Mouse (Mus musculus) left cerebral cortex, adult 2 months (tissue): Measurements from ENCODE around the gene Dnmt1. TPM values are rescaled to one million over a fixed set of nuclear protein-coding genes. Genes with fewer than 3 reads are reported as not detected.

Experiments
- DNase-seq, 2 experiments: peaks; one replicate each; pipeline ENCODE4 v3.0.0; 2021 to 2022; ENCODE audit warnings: low spot score in 2 of 2, mixed read lengths in 1 of 2; ENCODE audit errors: extremely low spot score in 1 of 2
- H3K27ac ChIP-seq: fragments of 200-600 bp; 2 replicates; pipeline ENCODE4 v1.8.1; 2022
- H3K4me3 ChIP-seq: fragments of 200-600 bp; 2 replicates; pipeline ENCODE4 v1.8.1; 2022
- CTCF ChIP-seq: fragments of 200-600 bp; IDR thresholded peaks from 2 replicates; pipeline ENCODE4 v1.8.1; 2022; ENCODE audit warnings: antibody characterized with exemption, mild to moderate bottlenecking, moderate library complexity
- intact Hi-C: fragments of 180-260 bp; cut with DNase I; formaldehyde crosslinking; loops from one replicate; pipeline ENCODE4 v1.15.1; 2025
- microRNA-seq, 2 experiments: library from miRNA; unstranded; fragments of <30 nt; microRNA quantifications; one replicate each; pipeline ENCODE4 v1.2.0; 2021
- total RNA-seq, 2 experiments: library from RNA; stranded (reverse); gene quantifications; 2 replicates each; pipeline ENCODE4 v1.2.3; 2021

Gene Dnmt1
- total RNA-seq, 2 experiments from 2014 or later: 44.5 to 44.6 TPM

- no peak overlapping the region for H3K4me3 ChIP-seq
- intact Hi-C loops: no loop called here
- no peak for DNase-seq
- TF ChIP-seq CTCF: no peak
- H3K27ac ChIP-seq: no peak overlapping the region
Observed at GRCm38 (mm10) chr9:20876318-20877117, 83.2 kb downstream of the Dnmt1 start.

DNA sequence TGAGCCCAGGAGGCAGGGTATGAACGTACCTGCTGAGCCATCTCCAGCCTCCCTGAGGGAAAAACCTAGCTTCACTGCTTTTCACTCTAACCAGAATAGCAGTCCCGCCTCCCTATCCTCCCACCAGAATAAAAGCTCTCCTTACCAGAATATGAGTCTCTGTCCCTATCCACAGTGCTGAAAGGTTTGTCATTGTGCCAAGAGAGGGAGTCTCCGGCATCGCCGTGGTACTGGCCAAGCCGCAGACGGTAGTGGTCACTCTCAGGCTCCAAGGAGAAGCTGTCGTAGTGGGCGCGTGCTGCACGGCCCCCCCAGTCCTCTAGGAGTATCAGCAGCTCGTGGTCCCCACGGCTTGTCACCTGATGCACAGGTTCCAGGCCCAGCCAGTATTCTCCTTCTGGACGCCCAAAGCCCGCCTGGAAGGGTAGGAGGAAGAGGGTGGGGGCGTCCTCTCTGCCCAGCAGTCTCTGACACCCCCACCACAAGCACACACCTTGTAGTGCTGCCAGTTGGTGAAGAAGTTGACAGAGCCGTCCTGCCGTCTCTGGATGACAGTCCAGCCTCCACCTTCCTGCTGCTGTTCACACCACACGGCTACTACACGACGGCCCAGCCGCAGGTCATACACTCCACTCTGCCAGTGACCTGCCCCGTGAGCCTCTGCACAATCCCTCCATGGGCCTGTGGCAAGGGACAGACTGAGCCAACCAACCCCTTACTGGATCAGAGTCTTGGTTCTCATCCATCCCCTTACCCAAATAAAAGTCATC, 84.5 kb downstream of the Dnmt1 start:
- intact Hi-C loops: no loop called here
- Histone ChIP-seq H3K4me3 (no peak overlapping the region), H3K27ac (peak overlapping the region; percentile 72)
- peak in 1 of 2 experiments; percentile 44 for DNase-seq
- no peak for TF ChIP-seq CTCF

- no peak for DNase-seq
- intact Hi-C loops: no loop called here
Observed at GRCm38 (mm10) chr9:20873521-20873920, 86.2 kb downstream of the Dnmt1 start.

GRCm38 (mm10) chr9:20872991-20873390, 86.7 kb downstream of the Dnmt1 start:
- peak in 1 of 2 experiments; percentile 10 for DNase-seq
- intact Hi-C loops: no loop called here
- Histone ChIP-seq H3K27ac (no peak overlapping the region), H3K4me3 (no peak overlapping the region)
- no peak for TF ChIP-seq CTCF

More at GRCm38 (mm10) chr9:20873521-20873920, 86.2 kb downstream of the Dnmt1 start:
- no peak overlapping the region for H3K4me3 ChIP-seq
- TF ChIP-seq CTCF: no peak
- no peak overlapping the region for H3K27ac ChIP-seq

DNA sequence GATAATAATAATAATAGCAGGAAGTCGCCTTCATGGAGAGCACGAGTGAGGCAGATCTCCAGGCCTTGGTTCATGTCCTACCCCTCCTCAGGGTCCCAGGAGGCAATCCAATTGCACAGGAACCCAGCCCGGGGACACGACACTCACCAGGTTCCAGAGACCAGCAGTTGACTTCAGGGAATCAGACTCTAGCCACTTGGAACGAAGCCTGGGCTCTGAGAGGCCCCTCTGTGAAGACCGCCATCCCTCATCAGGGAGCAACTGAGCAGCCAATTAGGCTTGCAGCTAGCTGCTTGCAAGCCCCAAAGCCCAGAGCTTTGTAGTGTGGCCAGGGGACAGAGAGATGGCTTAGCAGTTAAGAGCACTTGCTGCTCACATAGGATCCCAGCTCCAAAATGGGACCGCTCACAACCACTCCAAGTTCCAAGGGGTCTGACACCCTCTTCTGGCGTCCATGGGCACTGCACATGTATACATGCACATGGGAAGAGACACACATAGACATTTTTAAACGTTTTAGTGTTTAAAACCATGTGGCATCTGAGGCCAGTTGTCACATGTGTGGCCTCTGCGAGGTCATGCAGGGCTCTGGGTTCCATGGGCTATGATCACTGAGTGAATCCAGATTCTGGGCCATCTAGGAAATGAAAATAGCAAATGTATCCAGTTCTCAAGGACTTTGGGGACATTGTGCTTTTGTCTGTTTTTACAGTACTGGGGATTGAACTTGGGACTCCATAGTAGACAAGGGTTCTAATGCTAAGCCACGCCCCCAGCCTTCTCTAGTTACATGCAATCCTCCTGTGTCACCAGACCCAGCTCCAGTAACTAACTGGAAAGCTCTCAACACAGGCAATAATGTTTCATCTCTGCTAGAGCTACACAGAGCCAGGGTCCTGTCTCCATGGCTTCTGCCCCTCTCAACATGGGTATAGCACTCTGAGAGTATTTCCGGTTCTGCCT, 89.2 kb downstream of the Dnmt1 start:
- no peak overlapping the region for H3K27ac ChIP-seq
- no peak for DNase-seq
- intact Hi-C loops: no loop called here
- no peak overlapping the region for H3K4me3 ChIP-seq
- peak; percentile 27 for TF ChIP-seq CTCF

- intact Hi-C loops: no loop called here
- no peak for TF ChIP-seq CTCF
- DNase-seq: no peak
- Histone ChIP-seq H3K4me3 (peak overlapping the region; percentile 61), H3K27ac (peak overlapping the region; percentile 90; the same call in 1 of the 2 replicates)
Observed at GRCm38 (mm10) chr9:20869246-20869645, 90.4 kb downstream of the Dnmt1 start.

GRCm38 (mm10) chr9:20868448-20869001, 91.2 kb downstream of the Dnmt1 start, which contains the start of gene A230050P20Rik:
Gene A230050P20Rik, plus strand, starts transcription at chr9:20868642.
- TF ChIP-seq CTCF: no peak
- peak within 1 kb of the TSS; percentile 61 for H3K4me3 ChIP-seq
- intact Hi-C loops: no loop called here
- peak within 1 kb of the TSS; percentile 90 for H3K27ac ChIP-seq
- DNase-seq: peak; percentile 78 to 82

DNA sequence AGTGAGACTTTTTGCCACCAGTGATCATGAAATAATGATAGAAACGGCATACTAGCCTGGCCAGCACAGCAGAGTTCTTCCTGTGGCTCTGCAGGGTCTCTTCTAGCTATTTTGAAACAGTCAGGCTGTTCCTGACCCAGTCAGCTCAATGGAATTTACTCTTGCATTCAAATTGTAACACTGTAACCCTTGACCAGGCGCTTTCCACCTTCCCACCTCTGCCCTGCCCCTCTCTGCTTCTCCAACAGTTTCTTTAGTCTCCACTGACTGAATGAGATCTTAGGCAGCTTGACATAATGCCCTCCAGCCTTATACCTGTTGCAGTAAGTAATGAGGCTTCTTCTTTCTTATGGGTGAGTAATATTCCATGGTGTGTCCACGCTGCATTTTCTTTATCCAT, 92.8 kb downstream of the Dnmt1 start:
- no peak for TF ChIP-seq CTCF
- intact Hi-C loops: no loop called here
- DNase-seq: no peak
- Histone ChIP-seq H3K4me3 (no peak overlapping the region), H3K27ac (no peak overlapping the region)

DNA sequence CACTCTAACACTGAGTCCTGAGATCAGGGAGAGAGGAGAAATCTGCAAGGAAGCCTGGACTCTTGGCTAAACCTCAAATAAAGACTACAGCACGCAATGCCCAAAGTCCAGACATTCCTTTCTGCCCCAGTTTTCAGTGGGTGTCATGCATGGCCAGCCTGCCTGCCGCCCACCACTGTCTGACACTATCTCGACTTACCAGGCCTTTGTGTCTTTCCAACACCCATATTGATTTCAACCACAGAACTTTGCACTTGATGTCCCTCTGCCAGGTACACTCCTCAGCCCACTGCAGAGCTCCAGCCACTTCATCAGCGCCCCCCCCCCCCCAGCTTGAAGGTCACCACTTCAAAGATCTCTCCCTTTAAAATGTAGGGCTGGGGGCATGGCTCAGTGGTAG, 97.5 kb downstream of the Dnmt1 start:
- DNase-seq: no peak
- H3K27ac ChIP-seq: no peak overlapping the region
- intact Hi-C loops: no loop called here
- TF ChIP-seq CTCF: no peak
- H3K4me3 ChIP-seq: no peak overlapping the region

DNA sequence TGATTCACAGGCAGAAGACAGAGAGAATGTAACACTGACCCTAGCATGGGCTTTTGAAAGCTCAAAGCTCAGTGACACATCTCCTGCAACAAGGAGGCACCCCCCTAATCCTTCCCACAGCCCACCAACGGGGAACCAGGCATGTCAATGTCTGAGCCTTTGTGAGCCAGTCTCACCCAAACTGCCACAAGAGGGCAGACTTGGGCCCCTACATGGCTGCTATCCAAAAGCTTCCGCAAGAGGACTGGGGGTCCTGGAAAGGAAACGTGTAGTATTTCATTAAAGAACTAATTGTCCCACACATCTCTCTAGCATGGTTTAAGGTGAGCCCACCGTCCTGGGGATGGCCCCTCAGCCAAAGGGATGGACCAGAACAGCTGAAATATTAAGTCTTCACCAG, 97.9 kb downstream of the Dnmt1 start:
- no peak for DNase-seq
- no peak overlapping the region for H3K27ac ChIP-seq
- TF ChIP-seq CTCF: peak; percentile 66
- H3K4me3 ChIP-seq: no peak overlapping the region
- intact Hi-C loops: no loop called here

GRCm38 (mm10) chr9:20859926-20860325, 99.8 kb downstream of the Dnmt1 start:
- DNase-seq: no peak
- no peak overlapping the region for H3K4me3 ChIP-seq
- intact Hi-C loops: no loop called here
- TF ChIP-seq CTCF: no peak; the same call in 1 of the 2 replicates
- no peak overlapping the region for H3K27ac ChIP-seq

Small RNA genes lying within 50 kb of the gene (microRNA-seq; reads per million reads assigned to microRNA genes)
- 0.48 to 0.73 reads per million in 2 experiments for gene Mir7081

Other genes with a start within 250 kb of the Dnmt1 start
- gene Olfm2, start 213.5 kb downstream of the Dnmt1 start, total RNA-seq: 100 to 1,000 TPM; 152 TPM
- gene Col5a3, start 144.8 kb downstream of the Dnmt1 start, total RNA-seq: 1 to 10 TPM; 1.4 to 1.7 TPM
- gene Rdh8, start 141.4 kb downstream of the Dnmt1 start, total RNA-seq: not detected
- 10 to 100 TPM; 84.3 to 88.2 TPM for gene A230050P20Rik, start 91.2 kb downstream of the Dnmt1 start, total RNA-seq
- 10 to 100 TPM in 1 of 2 experiments, 1 to 10 TPM in 1; 9.8 to 10.1 TPM for gene Angptl6, start 80.2 kb downstream of the Dnmt1 start, total RNA-seq
- 10 to 100 TPM; 25.6 to 26.3 TPM for gene Ppan, start 71.7 kb downstream of the Dnmt1 start, total RNA-seq
- 100 to 1,000 TPM; 118 to 122 TPM for gene Eif3g, start 61.3 kb downstream of the Dnmt1 start, total RNA-seq
- gene S1pr2, start 16.9 kb upstream of the Dnmt1 start, total RNA-seq: 1 to 10 TPM; 3.2 to 4.4 TPM
- 10 to 100 TPM; 59.2 to 64.2 TPM for gene Mrpl4, start 42.9 kb upstream of the Dnmt1 start, total RNA-seq
- gene Icam1, start 56.1 kb upstream of the Dnmt1 start, total RNA-seq: 1 to 10 TPM; 2.0 to 3.6 TPM
- gene Icam4, start 69.5 kb upstream of the Dnmt1 start, total RNA-seq: 1 to 10 TPM; 1.5 to 1.6 TPM
- gene Icam5, start 72.2 kb upstream of the Dnmt1 start, total RNA-seq: 100 to 1,000 TPM; 230 to 248 TPM
- 1 to 10 TPM in 1 of 2 experiments, not detected in 1; 1.3 TPM for gene Zglp1, start 107.2 kb upstream of the Dnmt1 start, total RNA-seq
- gene Gm49373, start 113.2 kb upstream of the Dnmt1 start, total RNA-seq: 1 to 10 TPM; 1.7 to 3.2 TPM
- 10 to 100 TPM; 62.4 to 64.3 TPM for gene Fdx1l, start 113.7 kb upstream of the Dnmt1 start, total RNA-seq
- 1 to 10 TPM; 2.2 to 4.2 TPM for gene Gm38431, start 132.1 kb upstream of the Dnmt1 start, total RNA-seq
- 10 to 100 TPM; 28.0 to 29.0 TPM for gene Raver1, start 132.1 kb upstream of the Dnmt1 start, total RNA-seq
- 10 to 100 TPM; 13.2 to 14.6 TPM for gene Tyk2, start 171.4 kb upstream of the Dnmt1 start, total RNA-seq
- gene Cdc37, start 190.1 kb upstream of the Dnmt1 start, total RNA-seq: 100 to 1,000 TPM; 141 to 143 TPM
- gene Pde4a, start 205.8 kb upstream of the Dnmt1 start, total RNA-seq: 100 to 1,000 TPM; 101 to 106 TPM